Mouse (Mus musculus) ES-E14 (cell line): Measurements from ENCODE around the gene Ppt2. TPM values are rescaled to one million over a fixed set of nuclear protein-coding genes. Genes with fewer than 3 reads are reported as not detected.

ENCODE experiments used
- DNase-seq: peaks from one replicate; pipeline ENCODE4 v3.0.0-alpha.2; 2013; ENCODE audit warnings: low read depth, low spot score
- H3K27ac ChIP-seq: 2 replicates; pipeline ENCODE4 v1.5.1; 2012; ENCODE audit warnings: low read depth, mild to moderate bottlenecking, low read length, moderate library complexity, mixed read lengths; ENCODE audit not compliant: poor library complexity, insufficient read depth, severe bottlenecking
- H3K36me3 ChIP-seq: 2 replicates; pipeline ENCODE4 v1.6.1; 2012; ENCODE audit warnings: mild to moderate bottlenecking, low read length, moderate library complexity, mixed read lengths; ENCODE audit not compliant: control insufficient read depth, poor library complexity, insufficient read depth, severe bottlenecking
- H3K4me1 ChIP-seq, 2 experiments: fragments of 150-350 bp in 1 of 2; sonication (generic) in 1 of 2; 2 replicates each; pipeline ENCODE4 v1.6.1; 2012; ENCODE audit warnings: low read length in 2 of 2, mild to moderate bottlenecking in 1 of 2, mixed read lengths in 1 of 2; ENCODE audit not compliant: control insufficient read depth in 2 of 2, insufficient read depth in 2 of 2, poor library complexity in 1 of 2
- H3K4me3 ChIP-seq, 2 experiments: fragments of 150-350 bp in 1 of 2; sonication (generic) in 1 of 2; 2 replicates each; pipeline ENCODE4 v1.5.1; 2012; ENCODE audit warnings: low read length in 2 of 2, low read depth in 1 of 2, mild to moderate bottlenecking in 1 of 2, mixed read lengths in 1 of 2; ENCODE audit not compliant: insufficient read depth in 1 of 2, poor library complexity in 1 of 2, severe bottlenecking in 1 of 2
- H3K9ac ChIP-seq: 2 replicates; pipeline ENCODE4 v1.6.1; 2012; ENCODE audit warnings: low read depth, mild to moderate bottlenecking, low read length, mixed read lengths; ENCODE audit not compliant: poor library complexity, insufficient read depth, severe bottlenecking
- H3K9me3 ChIP-seq: fragments of 150-350 bp; sonication (generic); 2 replicates; pipeline ENCODE4 v1.6.1; 2012; ENCODE audit warnings: low read depth, mild to moderate bottlenecking, low read length; ENCODE audit not compliant: control insufficient read depth, insufficient read depth
- CHD2 ChIP-seq: IDR thresholded peaks from 2 replicates; pipeline ENCODE4 v1.6.1; 2014; ENCODE audit warnings: mild to moderate bottlenecking, low read depth, low read length, inconsistent platforms
- HCFC1 ChIP-seq: IDR thresholded peaks from 2 replicates; pipeline ENCODE4 v1.6.1; 2012; ENCODE audit warnings: low read length, inconsistent platforms, borderline replicate concordance; ENCODE audit not compliant: insufficient read depth
- MAFK ChIP-seq: IDR thresholded peaks from 2 replicates; pipeline ENCODE4 v1.6.1; 2014; ENCODE audit warnings: mild to moderate bottlenecking, low read depth, low read length, inconsistent platforms; ENCODE audit not compliant: insufficient read depth
- ZC3H11A ChIP-seq: IDR thresholded peaks from 2 replicates; pipeline ENCODE4 v1.6.1; 2012; ENCODE audit warnings: low read depth, mild to moderate bottlenecking, inconsistent platforms, low read length, borderline replicate concordance
- ZNF384 ChIP-seq: IDR thresholded peaks from 2 replicates; pipeline ENCODE4 v1.6.1; 2012; ENCODE audit warnings: low read depth, low read length, inconsistent platforms
- in situ Hi-C, 2 experiments: fragments of 600-800 bp; cut with MboI; formaldehyde crosslinking; loops; one replicate each; pipeline ENCODE4 v1.15.1; 2025; ENCODE audit warnings: low sequenced_read_pairs in 2 of 2, inconsistent platforms in 1 of 2; ENCODE audit not compliant: unreplicated experiment in 2 of 2
- total RNA-seq: library from RNA; depleted of rRNA; stranded (reverse); fragments of 300-350 nt; gene quantifications from 2 replicates; pipeline ENCODE4 v1.2.3, GENCODE M21; 2012

Ppt2 gene
- total RNA-seq, 1 experiment = 13.6 TPM

GRCm38 (mm10) chr17:34646906-34647787 lies 18.8 kb upstream of the Ppt2 start, which contains the start of gene Atf6b:
Gene Atf6b, plus strand, starts transcription at chr17:34647146.
- no peaks in the 10 kb centered on the region for H3K9me3 ChIP-seq
- peak; percentile 91 for DNase-seq
- in situ Hi-C loops = no loop called here
- TF ChIP-seq ZC3H11A (no peak), MAFK (peak; percentile 30; the same call in 1 of the 2 replicates), CHD2 (peak; percentile 76), ZNF384 (no peak), HCFC1 (peak; percentile 94)
- H3K4me1 ChIP-seq = peaks cover 0 to 11% of the 10 kb centered on the region in 2 experiments; a peak in 2 of 4 replicates
- peak within 1 kb of the TSS; percentile 95 for H3K4me3 ChIP-seq
- H3K36me3 ChIP-seq = peaks cover 28% of the 10 kb centered on the region
- peak within 1 kb of the TSS; percentile 49; the same call in 1 of the 2 replicates for H3K27ac ChIP-seq
- peak within 1 kb of the TSS; percentile 92 for H3K9ac ChIP-seq

GRCm38 (mm10) chr17:34645831-34646511 lies 17.7 kb upstream of the Ppt2 start:
- no peaks in the 10 kb centered on the region for H3K9me3 ChIP-seq
- H3K4me1 ChIP-seq = peaks cover 0 to 11% of the 10 kb centered on the region in 2 experiments; a peak in 2 of 4 replicates
- TF ChIP-seq ZNF384 (no peak), ZC3H11A (no peak), CHD2 (no peak), HCFC1 (no peak), MAFK (no peak)
- H3K9ac ChIP-seq = peak overlapping the region; percentile 21; the same call in 1 of the 2 replicates
- no peak overlapping the region for H3K27ac ChIP-seq
- H3K36me3 ChIP-seq = peaks cover 19% of the 10 kb centered on the region
- no peak for DNase-seq
- H3K4me3 ChIP-seq = peak overlapping the region; percentile 51 to 53; a peak in 3 of 4 replicates
- in situ Hi-C loops = no loop called here

GRCm38 (mm10) chr17:34645256-34645829 lies 17.0 kb upstream of the Ppt2 start:
- Histone ChIP-seq H3K36me3 (peaks cover 14% of the 10 kb centered on the region), H3K4me1 (peaks cover 0 to 11% of the 10 kb centered on the region in 2 experiments; a peak in 2 of 4 replicates), H3K9me3 (no peaks in the 10 kb centered on the region), H3K27ac (no peak overlapping the region), H3K9ac (peak overlapping the region; percentile 61; the same call in 1 of the 2 replicates), H3K4me3 (peak overlapping the region; percentile 69 to 80)
- in situ Hi-C loops = no loop called here
- TF ChIP-seq ZNF384 (no peak), CHD2 (no peak), ZC3H11A (no peak), HCFC1 (no peak), MAFK (no peak)
- no peak for DNase-seq

GRCm38 (mm10) chr17:34644608-34645007 lies 16.3 kb upstream of the Ppt2 start, which contains the start of gene Fkbpl:
Gene Fkbpl, plus strand, starts transcription at chr17:34644764.
- TF ChIP-seq HCFC1 (peak; percentile 77; the same call in 1 of the 2 replicates), CHD2 (no peak)
- H3K27ac ChIP-seq = no peak within 1 kb of the TSS
- H3K9ac ChIP-seq = peak within 1 kb of the TSS; percentile 66
- peak; percentile 98 for DNase-seq
- H3K4me1 ChIP-seq = peaks cover 0 to 11% of the 10 kb centered on the region in 2 experiments; a peak in 2 of 4 replicates
- H3K36me3 ChIP-seq = peaks cover 9% of the 10 kb centered on the region; the same call in 1 of the 2 replicates
- no peaks in the 10 kb centered on the region for H3K9me3 ChIP-seq
- in situ Hi-C loops = no loop called here
- H3K4me3 ChIP-seq = peak within 1 kb of the TSS; percentile 69 to 80
